ENCODE assay signal across 8 mouse cellular contexts in genomic region chrX:38564542-38565175, GRCm38 (mm10). TPM values are rescaled to one million over a fixed set of nuclear protein-coding genes. Genes with fewer than 3 reads are reported as not detected.
A peak's percentile ranks its signal among the peaks of the same experiment; 100 is the strongest.
DNase-seq lines count a peak whose midpoint lies in the region; ATAC-seq and TF ChIP-seq lines count a peak whose summit lies in the region.

No protein-coding gene starts in this region.

- DNase-seq in CD8-positive naive resting alpha-beta T cell, adult 2 months (ENCODE audit: low read depth in 2 of 2, low spot score in 2 of 2), result peak; percentile 85 to 89
- DNase-seq in c-Kit-positive CD71-positive TER-119-negative erythroid progenitor cells, embryonic 14.5 days (ENCODE audit: low read depth), result peak; percentile 53
- DNase-seq in forebrain, embryonic 11.5 days (ENCODE audit: low spot score), result peak; percentile 91
- DNase-seq in heart, postnatal 0 days (ENCODE audit: low spot score), result peak; percentile 73
- DNase-seq in kidney, postnatal 4 days, result peak; percentile 89 to 94

- no peaks in the 10 kb centered on the region for H3K27me3 ChIP-seq in forebrain, embryonic 11.5 days (ENCODE audit: control insufficient read depth, insufficient read depth, low read length)
- H3K27me3 ChIP-seq in heart, postnatal 0 days (ENCODE audit: control insufficient read depth, insufficient read depth, low read length), result no peaks in the 10 kb centered on the region
- no peaks in the 10 kb centered on the region for H3K27me3 ChIP-seq in liver, embryonic 16.5 days (ENCODE audit: control insufficient read depth, insufficient read depth, low read depth, low read length)
- no peaks in the 10 kb centered on the region for H3K27me3 ChIP-seq in neural tube, embryonic 13.5 days
- no peaks in the 10 kb centered on the region for H3K27me3 ChIP-seq in testis, adult 2 months (ENCODE audit: control insufficient read depth, insufficient read depth, low read length)

- TF ChIP-seq POLR2A in testis, adult 2 months (IDR thresholded peaks at IDR 0.05; ENCODE audit: control insufficient read depth, low read depth, low read length), result no peak

- no peaks in the 10 kb centered on the region for H3K9me3 ChIP-seq in forebrain, embryonic 11.5 days (ENCODE audit: control insufficient read depth, low read length)
- H3K9me3 ChIP-seq in heart, postnatal 0 days (replicated peaks; ENCODE audit: control insufficient read depth, low read length), result no peaks in the 10 kb centered on the region
- H3K9me3 ChIP-seq in liver, embryonic 16.5 days (replicated peaks; ENCODE audit: control insufficient read depth, low read length), result no peaks in the 10 kb centered on the region
- H3K9me3 ChIP-seq in neural tube, embryonic 13.5 days, result no peaks in the 10 kb centered on the region

- peak; percentile 94 for ATAC-seq in forebrain, embryonic 11.5 days (replicated peaks; ENCODE audit: low FRiP score)
- ATAC-seq in heart, postnatal 0 days (ENCODE audit: insufficient read depth, low read depth), result peak; percentile 93
- peak; percentile 90 for ATAC-seq in liver, embryonic 16.5 days (ENCODE audit: low read depth)
- ATAC-seq in neural tube, embryonic 13.5 days (ENCODE audit: low read depth), result peak; percentile 97

- peak overlapping the region; percentile 45 for H3K4me3 ChIP-seq in forebrain, embryonic 11.5 days (ENCODE audit: low read depth, low read length)
- H3K4me3 ChIP-seq in heart, postnatal 0 days (ENCODE audit: low read depth, low read length), result peak overlapping the region; percentile 66
- H3K4me3 ChIP-seq in liver, embryonic 16.5 days (ENCODE audit: low read depth, low read length), result peak overlapping the region; percentile 78
- peak overlapping the region; percentile 52 for H3K4me3 ChIP-seq in neural tube, embryonic 13.5 days
- H3K4me3 ChIP-seq in testis, adult 2 months (ENCODE audit: control insufficient read depth, low read depth, low read length), result peak overlapping the region; percentile 91

- WGBS in forebrain, embryonic 11.5 days, result 19% methylated on average over 30 of the region's 52 CpGs
- WGBS in heart, postnatal 0 days, result 9% methylated on average over 38 of the region's 52 CpGs
- WGBS in liver, embryonic 16.5 days (ENCODE audit: insufficient replicate concordance), result 13% methylated on average over 50 of the region's 52 CpGs
- WGBS in neural tube, embryonic 13.5 days, result 15% methylated on average over 34 of the region's 52 CpGs

- peak overlapping the region; percentile 87 for H3K27ac ChIP-seq in forebrain, embryonic 11.5 days (ENCODE audit: low read depth, low read length)
- peak overlapping the region; percentile 97 for H3K27ac ChIP-seq in heart, postnatal 0 days (ENCODE audit: low read depth)
- H3K27ac ChIP-seq in liver, embryonic 16.5 days (ENCODE audit: low read length), result peak overlapping the region; percentile 89
- peak overlapping the region; percentile 95 for H3K27ac ChIP-seq in neural tube, embryonic 13.5 days (replicated peaks)
- H3K27ac ChIP-seq in testis, adult 2 months (ENCODE audit: control insufficient read depth, insufficient read depth, low read depth, low read length), result peak overlapping the region; percentile 87

- H3K36me3 ChIP-seq in forebrain, embryonic 11.5 days (ENCODE audit: control insufficient read depth, insufficient read depth, low read length), result no peaks in the 10 kb centered on the region
- no peaks in the 10 kb centered on the region for H3K36me3 ChIP-seq in heart, postnatal 0 days (replicated peaks; ENCODE audit: control insufficient read depth, insufficient read depth, low read length)
- H3K36me3 ChIP-seq in liver, embryonic 16.5 days (ENCODE audit: control insufficient read depth, insufficient read depth), result no peaks in the 10 kb centered on the region
- H3K36me3 ChIP-seq in neural tube, embryonic 13.5 days, result 0 out of 2 replicates have a peak, but pooled peaks cover 4% of the 10 kb centered on the region
- H3K36me3 ChIP-seq in testis, adult 2 months (ENCODE audit: control insufficient read depth, insufficient read depth, low read length), result no peaks in the 10 kb centered on the region

- peak overlapping the region; percentile 60 for H3K4me2 ChIP-seq in forebrain, embryonic 11.5 days (ENCODE audit: low read depth, low read length, severe bottlenecking)
- peak overlapping the region; percentile 69 for H3K4me2 ChIP-seq in heart, postnatal 0 days (ENCODE audit: low read depth, low read length)
- H3K4me2 ChIP-seq in liver, embryonic 16.5 days (ENCODE audit: low read depth, low read length), result peak overlapping the region; percentile 70
- peak overlapping the region; percentile 69 for H3K4me2 ChIP-seq in neural tube, embryonic 13.5 days

- TF ChIP-seq EP300 in heart, postnatal 0 days (IDR thresholded peaks at IDR 0.05; ENCODE audit: low read depth), result peak; percentile 70

- peak overlapping the region; percentile 68 for H3K9ac ChIP-seq in forebrain, embryonic 11.5 days (ENCODE audit: low read length)
- H3K9ac ChIP-seq in heart, postnatal 0 days (replicated peaks; ENCODE audit: low read depth, low read length), result peak overlapping the region; percentile 69
- H3K9ac ChIP-seq in liver, embryonic 16.5 days (ENCODE audit: low read depth, low read length), result peak overlapping the region; percentile 76
- peak overlapping the region; percentile 78 for H3K9ac ChIP-seq in neural tube, embryonic 13.5 days

- H3K4me1 ChIP-seq in forebrain, embryonic 11.5 days (replicated peaks; ENCODE audit: control insufficient read depth, insufficient read depth, low read length), result no peaks in the 10 kb centered on the region
- no peaks in the 10 kb centered on the region for H3K4me1 ChIP-seq in heart, postnatal 0 days (ENCODE audit: control insufficient read depth, insufficient read depth)
- peaks cover 2% of the 10 kb centered on the region; the same call in 1 of the 2 replicates for H3K4me1 ChIP-seq in liver, embryonic 16.5 days (ENCODE audit: control insufficient read depth, low read depth, low read length)
- H3K4me1 ChIP-seq in neural tube, embryonic 13.5 days (replicated peaks), result peaks cover 15% of the 10 kb centered on the region
- peaks cover 5% of the 10 kb centered on the region; the same call in 1 of the 2 replicates for H3K4me1 ChIP-seq in testis, adult 2 months (ENCODE audit: control insufficient read depth, insufficient read depth, low read length)

- TF ChIP-seq CTCF in heart, postnatal 0 days (IDR thresholded peaks at IDR 0.05; ENCODE audit: low read depth), result no peak
- no peak for TF ChIP-seq CTCF in testis, adult 2 months (IDR thresholded peaks at IDR 0.05; ENCODE audit: control insufficient read depth, insufficient read depth, insufficient replicate concordance, low read depth, low read length)

RNA-seq across cellular contexts. Expression of gene Cul4b, which starts 11.3 kb away (rescaled TPM):
- 47.9 and 51.7 TPM in 2 replicates for polyA plus RNA-seq in forebrain, embryonic 11.5 days (2014; fragmentation: Nextera tagmentation; extraction: Ambion mirVana)
- total RNA-seq in heart, postnatal 0 days (2014; rRNA removed; ENCODE audit: low replicate concordance), result 4.6 and 11.7 TPM in 2 replicates
- 8.3 and 9.5 TPM in 2 replicates for polyA plus RNA-seq in heart, postnatal 0 days (2015; fragmentation: Nextera tagmentation; extraction: Ambion mirVana)
- polyA plus RNA-seq in liver, embryonic 16.5 days (2015; fragmentation: Nextera tagmentation; extraction: Ambion mirVana), result 8.2 and 8.6 TPM in 2 replicates
- polyA plus RNA-seq in neural tube, embryonic 13.5 days (2015; fragmentation: Nextera tagmentation; extraction: Ambion mirVana), result 18.4 and 19.6 TPM in 2 replicates
- 11.6 and 13.8 TPM in 2 replicates for polyA plus RNA-seq in testis, adult 2 months (2012; rRNA removed)

RNA-seq across cellular contexts. Expression of gene Mcts1, which starts 35.7 kb away (rescaled TPM):
- 72.9 and 79.7 TPM in 2 replicates for polyA plus RNA-seq in forebrain, embryonic 11.5 days (2014; fragmentation: Nextera tagmentation; extraction: Ambion mirVana)
- 17.7 and 44.0 TPM in 2 replicates for total RNA-seq in heart, postnatal 0 days (2014; rRNA removed; ENCODE audit: low replicate concordance)
- polyA plus RNA-seq in heart, postnatal 0 days (2015; fragmentation: Nextera tagmentation; extraction: Ambion mirVana), result 64.9 and 78.4 TPM in 2 replicates
- polyA plus RNA-seq in liver, embryonic 16.5 days (2015; fragmentation: Nextera tagmentation; extraction: Ambion mirVana), result 31.5 and 39.6 TPM in 2 replicates
- polyA plus RNA-seq in neural tube, embryonic 13.5 days (2015; fragmentation: Nextera tagmentation; extraction: Ambion mirVana), result 199 and 218 TPM in 2 replicates
- polyA plus RNA-seq in testis, adult 2 months (2012; rRNA removed), result 2.1 and 3.0 TPM in 2 replicates

Comparison
In these comparisons a context has a peak if more than half of its experiments do, and no peak if none do; other contexts are left out.
1. Peak in every context shown above with its lines: DNase-seq, ATAC-seq, H3K4me3 ChIP-seq and H3K27ac ChIP-seq.